Mouse (Mus musculus) embryonic facial prominence, embryonic 11.5 days (tissue): ENCODE results near the gene Efna3. TPM values are rescaled to one million over a fixed set of nuclear protein-coding genes. Genes with fewer than 3 reads are reported as not detected.

Experiments used
- ATAC-seq: fragments of 200-750 bp; cut with Nextera tagmentation; replicated peaks from 2 replicates; pipeline ENCODE4 v1.8.0; 2017; ENCODE audit warnings: low read depth; ENCODE audit not compliant: insufficient number of reproducible peaks, low FRiP score, low TSS enrichment
- DNase-seq: peaks from one replicate; pipeline ENCODE4 v3.0.0-alpha.2; 2015; ENCODE audit warnings: low spot score
- H3K27ac ChIP-seq: fragments of 300-500 bp; sonication (generic); replicated peaks from 2 replicates; pipeline ENCODE4 v1.5.1; 2014; ENCODE audit warnings: mild to moderate bottlenecking, low read depth, low read length, control low read depth
- H3K27me3 ChIP-seq: fragments of 300-500 bp; sonication (generic); 2 replicates; pipeline ENCODE4 v1.6.1; 2014; ENCODE audit warnings: mild to moderate bottlenecking, low read length, moderate library complexity, mixed read lengths; ENCODE audit not compliant: control insufficient read depth, insufficient read depth
- H3K36me3 ChIP-seq: fragments of 300-500 bp; sonication (generic); replicated peaks from 2 replicates; pipeline ENCODE4 v1.6.1; 2014; ENCODE audit warnings: low read depth, mild to moderate bottlenecking, low read length, moderate library complexity, mixed read lengths; ENCODE audit not compliant: control insufficient read depth, insufficient read depth
- H3K4me1 ChIP-seq: fragments of 300-500 bp; sonication (generic); 2 replicates; pipeline ENCODE4 v1.6.1; 2014; ENCODE audit warnings: low read length, mixed read lengths; ENCODE audit not compliant: control insufficient read depth, insufficient read depth
- H3K4me2 ChIP-seq: fragments of 300-500 bp; sonication (generic); 2 replicates; pipeline ENCODE4 v1.6.1; 2014; ENCODE audit warnings: low read depth, mild to moderate bottlenecking, control low read depth, low read length, moderate library complexity
- H3K4me3 ChIP-seq: fragments of 300-500 bp; sonication (generic); 2 replicates; pipeline ENCODE4 v1.5.1; 2014; ENCODE audit warnings: low read depth, low read length, control low read depth
- H3K9ac ChIP-seq: fragments of 300-500 bp; sonication (generic); replicated peaks from 2 replicates; pipeline ENCODE4 v1.6.1; 2014; ENCODE audit warnings: mild to moderate bottlenecking, control low read depth, low read length
- H3K9me3 ChIP-seq: fragments of 300-500 bp; sonication (generic); replicated peaks from 2 replicates; pipeline ENCODE4 v1.6.1; 2016; ENCODE audit warnings: mild to moderate bottlenecking, low read length, inconsistent platforms, mixed read lengths; ENCODE audit not compliant: control insufficient read depth
- WGBS: fragments of 180-500 bp; shearing (Covaris S2); extraction: QIAGEN DNeasy Blood & Tissue Kit; methylation state at CpG from one replicate; pipeline ENCODE4 v1.1.7; 2014; 5-methylcytosine and 5-hydroxymethylcytosine counted together
- polyA plus RNA-seq: library from polyadenylated mRNA; unstranded; fragments of >200 nt; fragmentation: Nextera tagmentation; extraction: Ambion mirVana; gene quantifications from 2 replicates; pipeline ENCODE4 v1.2.1, GENCODE M21; 2014

Gene Efna3
- polyA plus RNA-seq, 1 experiment from 2014 or later, result 6.6 TPM

DNA sequence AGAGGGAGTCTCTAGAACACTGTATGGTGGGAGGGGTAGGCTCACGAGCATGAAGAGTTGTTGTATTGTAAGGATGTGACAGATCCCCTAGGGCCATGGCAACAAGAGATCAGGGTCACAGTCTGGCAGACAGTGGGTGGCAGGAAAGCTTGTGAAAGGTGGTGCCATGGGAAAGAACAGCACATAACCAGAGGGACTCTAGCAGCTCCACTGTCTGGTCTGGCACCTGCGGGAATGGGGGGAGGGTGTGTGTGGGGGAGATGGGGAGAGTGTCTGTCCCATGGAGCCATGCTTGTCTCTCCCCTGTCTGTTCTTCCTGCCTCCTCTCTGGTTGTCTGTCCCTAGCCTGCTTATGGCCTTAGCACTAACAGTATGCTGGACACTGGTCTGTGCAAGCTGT, 37.2 kb downstream of the Efna3 start:
- H3K36me3 ChIP-seq, result no peaks in the 10 kb centered on the region
- no peak overlapping the region for H3K27ac ChIP-seq
- H3K4me1 ChIP-seq, result no peaks in the 10 kb centered on the region
- H3K4me3 ChIP-seq, result no peak overlapping the region
- H3K9me3 ChIP-seq, result no peaks in the 10 kb centered on the region
- peaks cover 1% of the 10 kb centered on the region; the same call in 1 of the 2 replicates for H3K27me3 ChIP-seq
- 36% methylated on average over 2 of the region's 2 CpGs for whole genome bisulfite sequencing
- DNase-seq, result no peak
- ATAC-seq, result no peak
- no peak overlapping the region for H3K9ac ChIP-seq
- no peak overlapping the region for H3K4me2 ChIP-seq

DNA sequence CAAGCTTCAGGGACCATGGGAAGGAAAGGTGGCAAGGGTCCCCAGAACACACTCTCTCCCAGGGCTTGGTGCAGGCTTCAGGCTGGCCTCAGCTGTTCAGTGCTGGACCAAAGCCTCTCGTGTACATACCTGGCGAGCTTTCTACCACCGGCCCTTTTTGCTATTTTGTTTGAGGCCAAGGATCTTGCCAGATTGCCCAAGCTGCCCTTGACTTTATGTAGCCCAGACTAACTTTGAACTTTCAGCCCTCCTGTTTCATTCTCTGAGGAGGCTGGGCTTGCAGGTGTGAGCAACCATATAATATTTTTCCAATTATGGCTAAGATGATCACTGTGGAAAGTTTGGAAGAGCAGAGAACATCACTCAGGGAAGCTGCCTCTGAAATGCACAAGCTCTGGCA, 38.5 kb downstream of the Efna3 start:
- DNase-seq (no peak), ATAC-seq (no peak)
- Histone ChIP-seq H3K36me3 (no peaks in the 10 kb centered on the region), H3K27ac (no peak overlapping the region), H3K9ac (no peak overlapping the region), H3K4me2 (no peak overlapping the region), H3K27me3 (peaks cover 5% of the 10 kb centered on the region), H3K9me3 (no peaks in the 10 kb centered on the region), H3K4me1 (peaks cover 6% of the 10 kb centered on the region; the same call in 1 of the 2 replicates), H3K4me3 (no peak overlapping the region)
- whole genome bisulfite sequencing, result 82% methylated on average over 3 of the region's 3 CpGs

DNA sequence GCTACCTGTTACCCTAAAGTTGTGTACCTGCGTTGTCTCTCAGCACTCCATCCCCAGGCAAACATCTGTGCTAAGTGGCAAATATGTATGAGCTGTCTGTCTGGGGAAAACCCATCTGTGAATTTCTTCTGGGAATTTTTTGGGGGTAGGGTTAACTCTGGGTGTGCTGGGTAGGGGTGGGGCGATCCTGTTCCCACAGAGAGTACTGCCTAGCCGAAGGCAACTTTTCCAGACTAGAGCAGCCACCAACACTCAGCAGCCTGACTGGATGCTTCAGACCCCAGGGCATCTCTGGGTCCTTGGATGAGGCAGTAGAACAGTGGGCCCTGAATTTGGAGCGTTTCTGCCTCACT, 40.5 kb downstream of the Efna3 start:
- Histone ChIP-seq H3K9me3 (no peaks in the 10 kb centered on the region), H3K36me3 (no peaks in the 10 kb centered on the region), H3K27me3 (peaks cover 5% of the 10 kb centered on the region), H3K4me2 (no peak overlapping the region), H3K27ac (no peak overlapping the region), H3K4me3 (no peak overlapping the region), H3K9ac (0 out of 2 replicates have a peak overlapping the region, but pooled peaks have one; percentile 11), H3K4me1 (peaks cover 16% of the 10 kb centered on the region)
- no peak for ATAC-seq
- DNase-seq, result no peak
- 22% methylated on average over 4 of the region's 4 CpGs for WGBS

DNA sequence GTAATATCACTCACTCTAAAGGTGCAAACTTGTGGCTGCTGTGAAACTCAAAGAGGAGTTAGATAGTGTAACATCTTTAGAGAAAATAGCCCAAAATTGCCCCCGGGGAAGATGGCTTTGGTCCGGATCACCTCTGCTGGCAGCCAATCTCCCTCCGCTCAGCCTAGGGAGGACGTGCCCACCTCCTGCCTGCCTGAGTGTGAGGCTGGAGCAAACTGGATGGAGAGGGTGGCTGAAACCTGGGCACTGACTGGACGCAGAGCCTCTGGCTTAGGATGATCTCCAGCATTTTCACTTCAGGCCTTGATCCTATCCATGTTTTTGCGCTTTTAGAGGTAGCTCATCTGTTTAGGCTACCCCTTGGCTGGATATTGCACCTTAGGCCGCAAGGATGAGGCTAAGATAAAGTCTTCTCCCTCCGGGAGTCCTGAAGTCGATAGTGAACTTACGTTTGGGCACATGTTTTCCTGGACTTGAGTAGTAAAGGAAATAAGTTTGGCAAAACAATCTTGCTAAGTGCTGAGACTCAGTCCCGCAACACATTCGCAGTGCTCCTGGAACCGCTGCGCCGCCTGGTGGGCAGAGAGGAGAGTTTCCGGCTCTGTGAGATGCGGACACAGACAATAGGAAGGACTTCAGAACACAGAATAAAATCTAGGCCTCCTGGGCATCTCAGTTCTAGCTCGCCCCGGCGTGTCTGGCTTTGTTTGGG, 41.0 kb downstream of the Efna3 start:
- ATAC-seq (no peak), DNase-seq (peak; percentile 95)
- 0 out of 2 replicates have a peak overlapping the region, but pooled peaks have one; percentile 11 for H3K9ac ChIP-seq
- H3K27me3 ChIP-seq, result peaks cover 5% of the 10 kb centered on the region
- H3K9me3 ChIP-seq, result no peaks in the 10 kb centered on the region
- peak overlapping the region; percentile 43; the same call in 1 of the 2 replicates for H3K4me2 ChIP-seq
- peak overlapping the region; percentile 49; the same call in 1 of the 2 replicates for H3K4me3 ChIP-seq
- H3K27ac ChIP-seq, result no peak overlapping the region
- 10% methylated on average over 20 of the region's 20 CpGs for WGBS
- peaks cover 16% of the 10 kb centered on the region for H3K4me1 ChIP-seq
- no peaks in the 10 kb centered on the region for H3K36me3 ChIP-seq

DNA sequence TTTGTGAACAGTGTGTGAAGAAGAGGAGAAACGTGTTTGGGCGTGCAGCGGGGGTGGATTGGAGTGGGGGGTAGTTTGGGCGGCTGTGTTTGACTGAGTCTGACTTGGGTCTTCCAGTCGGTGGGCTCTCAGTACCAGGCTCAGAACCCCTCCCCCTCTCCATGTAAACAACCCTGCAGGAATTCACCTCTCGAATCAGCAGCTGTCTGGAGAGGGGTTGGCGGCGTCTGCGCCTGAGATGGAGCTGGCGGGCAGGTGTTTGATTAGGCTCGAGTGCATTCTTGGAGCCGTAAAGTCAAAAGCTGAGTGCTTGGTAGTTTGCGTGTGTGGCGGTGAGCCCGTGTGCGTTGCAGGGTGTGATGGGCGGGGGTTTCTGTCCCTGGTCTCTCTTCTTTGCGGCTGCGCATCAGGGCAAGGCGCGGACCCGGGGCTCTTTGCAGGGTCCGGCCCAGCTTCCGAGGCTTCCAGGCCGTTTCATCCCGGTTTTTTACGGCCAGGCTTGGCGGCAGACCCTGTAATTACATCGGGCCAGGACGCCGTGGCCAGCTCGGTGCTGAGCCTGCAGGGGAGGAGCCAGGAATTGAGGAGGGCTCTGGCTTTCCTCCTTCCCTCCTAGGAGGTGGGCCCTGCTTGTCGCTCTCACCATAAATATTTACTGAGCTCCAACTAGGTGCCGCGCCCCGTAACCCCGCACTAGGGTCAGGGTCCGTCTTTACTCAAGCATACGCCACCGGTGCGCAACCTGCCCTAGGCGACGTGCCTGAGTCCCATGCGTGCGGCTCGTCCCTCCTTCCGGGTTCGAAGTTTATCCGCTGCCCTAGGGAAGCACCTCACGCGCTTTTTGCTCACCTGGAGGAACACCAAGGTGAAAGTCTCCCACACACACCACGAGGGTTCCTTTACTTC, 41.9 kb downstream of the Efna3 start, which contains the start of gene Efna1:
Gene Efna1 (minus strand): TSS at position 537 of the 906 bp plus-strand sequence.
- no peak within 1 kb of the TSS for H3K27ac ChIP-seq
- H3K4me2 ChIP-seq, result peak within 1 kb of the TSS; percentile 43
- no peaks in the 10 kb centered on the region for H3K9me3 ChIP-seq
- peak within 1 kb of the TSS; percentile 49 for H3K4me3 ChIP-seq
- WGBS, result under 1% methylated on average over 49 of the region's 52 CpGs
- H3K36me3 ChIP-seq, result no peaks in the 10 kb centered on the region
- H3K4me1 ChIP-seq, result peaks cover 16% of the 10 kb centered on the region
- DNase-seq (peak; percentile 64), ATAC-seq (0 out of 2 replicates have a peak, but pooled peaks have one; percentile 29)
- H3K9ac ChIP-seq, result peak within 1 kb of the TSS; percentile 68
- H3K27me3 ChIP-seq, result peaks cover 5% of the 10 kb centered on the region

DNA sequence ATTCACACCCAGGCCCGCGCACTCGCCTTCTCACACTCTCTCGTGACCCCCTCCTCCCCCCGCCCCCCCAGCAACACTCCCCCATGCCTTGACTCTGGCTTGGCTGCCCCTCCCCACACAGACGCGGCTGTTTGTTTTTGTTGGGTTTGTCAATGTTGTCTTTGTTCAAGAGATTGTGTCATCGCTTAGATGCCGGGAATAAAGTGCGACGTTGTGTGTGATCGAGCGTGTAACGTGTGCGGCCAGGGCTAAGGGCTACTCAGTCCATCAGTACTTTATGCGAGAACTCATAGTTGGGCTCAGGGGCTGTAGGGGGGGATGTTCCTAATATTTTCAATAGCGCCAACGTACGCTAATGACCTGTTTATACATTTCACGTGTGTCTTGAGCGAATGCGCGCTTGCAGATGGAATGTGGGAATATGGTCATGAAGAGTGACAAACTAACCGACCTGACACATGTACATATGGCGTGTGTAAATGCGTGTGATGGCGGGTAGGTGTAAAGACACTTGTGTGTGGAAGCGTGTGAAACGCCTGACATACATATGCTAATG, 42.6 kb downstream of the Efna3 start:
- H3K36me3 ChIP-seq, result no peaks in the 10 kb centered on the region
- WGBS, result under 1% methylated on average over 29 of the region's 29 CpGs
- no peak overlapping the region for H3K27ac ChIP-seq
- peak overlapping the region; percentile 68 for H3K9ac ChIP-seq
- peak overlapping the region; percentile 49 for H3K4me3 ChIP-seq
- peak overlapping the region; percentile 43 for H3K4me2 ChIP-seq
- H3K27me3 ChIP-seq, result peaks cover 5% of the 10 kb centered on the region
- no peaks in the 10 kb centered on the region for H3K9me3 ChIP-seq
- DNase-seq (no peak), ATAC-seq (no peak)
- peaks cover 16% of the 10 kb centered on the region for H3K4me1 ChIP-seq

DNA sequence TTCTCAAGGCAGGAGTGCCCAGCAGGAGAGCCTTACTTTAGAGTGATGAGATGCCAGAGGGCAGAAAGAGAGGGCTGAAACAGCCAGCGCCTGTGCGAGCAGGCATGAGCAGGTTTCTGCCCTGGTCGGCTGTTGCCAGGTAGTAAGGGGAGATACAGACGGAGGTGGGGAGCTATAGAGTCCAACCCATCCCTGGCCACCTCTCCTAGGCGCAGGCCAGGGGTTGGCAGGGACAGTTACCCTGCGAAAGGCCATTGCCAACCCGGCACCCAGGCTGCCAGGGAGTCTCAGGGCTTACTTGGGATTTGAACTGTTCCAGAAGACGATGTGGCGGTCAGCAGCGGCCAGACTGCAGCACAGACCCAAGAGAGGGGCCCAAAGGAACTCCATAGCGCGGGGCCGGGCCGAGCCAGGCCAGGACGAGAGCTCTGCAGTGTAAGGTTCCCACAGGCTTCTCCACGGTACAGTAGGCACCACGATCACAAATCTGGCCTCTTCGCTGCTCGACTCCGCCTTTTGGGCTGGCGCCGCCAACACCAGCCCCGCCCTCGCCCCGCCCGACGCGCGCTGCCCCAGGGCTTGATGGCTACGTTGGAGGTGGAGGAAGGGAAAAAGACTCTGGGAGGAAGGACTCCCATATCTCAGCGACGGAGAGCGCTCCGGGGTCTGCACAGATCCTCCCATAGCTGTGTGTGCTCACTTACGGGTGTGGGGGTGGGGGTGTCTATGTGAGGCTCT, 43.4 kb downstream of the Efna3 start:
- Histone ChIP-seq H3K4me3 (peak overlapping the region; percentile 49), H3K9me3 (no peaks in the 10 kb centered on the region), H3K9ac (peak overlapping the region; percentile 68), H3K4me1 (peaks cover 16% of the 10 kb centered on the region), H3K27me3 (peaks cover 5% of the 10 kb centered on the region), H3K4me2 (peak overlapping the region; percentile 43), H3K36me3 (no peaks in the 10 kb centered on the region), H3K27ac (peak overlapping the region; percentile 47; the same call in 1 of the 2 replicates)
- DNase-seq (peak; percentile 87), ATAC-seq (peak; percentile 74)
- under 1% methylated on average over 35 of the region's 35 CpGs for WGBS
